Comparison of ENCODE assay signal across 8 mouse cellular contexts in the genomic region with DNA sequence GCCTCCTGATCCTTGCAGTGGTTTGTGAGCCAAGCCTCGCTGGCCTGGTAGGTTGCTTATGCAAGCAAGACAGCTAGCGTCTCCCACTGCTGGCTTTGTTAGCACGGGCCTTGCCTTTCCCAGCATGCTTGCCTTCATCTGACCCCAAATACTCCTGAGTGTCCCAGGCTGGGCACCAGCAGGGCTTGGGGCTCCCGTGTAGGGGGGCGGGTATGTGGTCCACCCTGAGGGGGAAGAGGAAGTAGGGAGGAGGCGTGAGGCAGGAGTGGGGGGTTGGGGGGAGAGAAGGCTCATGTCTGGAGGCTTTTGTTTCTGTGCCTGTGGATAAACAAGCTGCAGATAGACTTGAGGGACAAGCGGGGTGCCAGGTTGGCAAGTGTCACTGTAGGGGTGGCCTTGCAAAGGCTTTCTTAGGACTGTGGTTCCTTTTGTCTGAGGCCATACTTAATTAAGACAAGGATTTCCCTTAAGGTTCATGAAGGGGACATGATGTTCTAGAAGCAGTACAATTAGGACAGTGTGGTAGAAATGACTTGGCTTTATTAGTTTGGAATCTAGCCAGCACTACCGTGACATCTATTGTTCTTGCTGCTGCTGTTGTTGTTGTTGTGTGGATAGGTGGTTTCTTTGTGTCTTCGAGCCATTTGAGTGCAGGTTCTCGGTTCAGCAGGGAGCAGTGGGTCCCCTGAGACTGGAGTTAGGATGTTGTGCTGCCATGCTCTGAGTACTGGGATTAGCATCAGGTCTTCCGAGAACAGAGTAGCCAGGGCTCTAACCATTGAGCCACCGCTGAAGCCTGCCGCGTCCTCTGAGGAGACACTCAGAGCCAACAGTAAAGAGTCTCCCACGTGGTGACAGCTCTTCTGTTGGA. TPM values are rescaled to one million over a fixed set of nuclear protein-coding genes. Genes with fewer than 3 reads are reported as not detected.
DNase-seq lines count a peak whose midpoint lies in the region; ATAC-seq and TF ChIP-seq lines count a peak whose summit lies in the region.
"Had no signal": no experiment of that assay in that cellular context is flagged by ENCODE, and none has a peak within 500 bp of the region (broad histone marks: within the 10 kb centered on the region; RNA-seq: fewer than 3 reads in every experiment).

No protein-coding gene starts in this region.

- WGBS in lung, adult 2 months, result 37% methylated on average over 15 of the region's 15 CpGs
- WGBS in heart, embryonic 15.5 days, result 63% methylated on average over 15 of the region's 15 CpGs
- WGBS in stomach, postnatal 0 days, result 60% methylated on average over 15 of the region's 15 CpGs

- no peak for TF ChIP-seq EP300 in stomach, postnatal 0 days (optimal IDR thresholded peaks at IDR 0.05)

- no peak for TF ChIP-seq POLR2A in lung, adult 2 months (IDR thresholded peaks at IDR 0.05; ENCODE audit: borderline replicate concordance, extremely low read depth, low read depth, low read length)

- DNase-seq in lung, adult 18-20 months, result peak; percentile 56 to 80
- no peak for DNase-seq in lung, adult 2 months
- peak; percentile 58 to 62 for DNase-seq in kidney, postnatal 36 days
- DNase-seq in stomach, postnatal 0 days (ENCODE audit: low spot score), result no peak
- no peak for DNase-seq in right cerebral cortex, postnatal 25 days
- no peak for DNase-seq in urinary bladder, postnatal 25 days (ENCODE audit: low spot score)

- no peak overlapping the region for H3K4me2 ChIP-seq in heart, embryonic 15.5 days
- no peak overlapping the region for H3K4me2 ChIP-seq in stomach, postnatal 0 days (replicated peaks; ENCODE audit: low read depth)

- no peak for TF ChIP-seq CTCF in lung, adult 2 months (IDR thresholded peaks at IDR 0.05; ENCODE audit: insufficient read depth, low read length)
- TF ChIP-seq CTCF in stomach, postnatal 0 days (IDR thresholded peaks at IDR 0.05; ENCODE audit: low read depth), result no peak

- ATAC-seq in heart, embryonic 15.5 days (replicated peaks; ENCODE audit: insufficient number of reproducible peaks, insufficient read depth, low FRiP score, low read depth), result 0 out of 2 replicates have a peak, but pooled peaks have one; percentile 38
- ATAC-seq in stomach, postnatal 0 days (ENCODE audit: low FRiP score, low TSS enrichment), result peak; percentile 27; the same call in 1 of the 2 replicates
- ATAC-seq: inflammation-experienced regulatory T-cells, adult 6 months had no signal

- H3K27ac ChIP-seq in heart, embryonic 15.5 days, result peak overlapping the region; percentile 42
- H3K27ac ChIP-seq in stomach, postnatal 0 days (replicated peaks), result no peak overlapping the region

- peaks cover 15% of the 10 kb centered on the region for H3K4me1 ChIP-seq in lung, adult 2 months (ENCODE audit: control insufficient read depth, insufficient read depth, low read length)
- H3K4me1 ChIP-seq in heart, embryonic 15.5 days (replicated peaks), result peaks cover 21% of the 10 kb centered on the region
- H3K4me1 ChIP-seq in stomach, postnatal 0 days (replicated peaks; ENCODE audit: control insufficient read depth, insufficient read depth), result no peaks in the 10 kb centered on the region; the same call in 1 of the 2 replicates

- no peaks in the 10 kb centered on the region for H3K27me3 ChIP-seq in heart, embryonic 15.5 days
- no peaks in the 10 kb centered on the region for H3K27me3 ChIP-seq in stomach, postnatal 0 days (ENCODE audit: control insufficient read depth, insufficient read depth, low read length)

- no peak overlapping the region for H3K9ac ChIP-seq in heart, embryonic 15.5 days
- H3K9ac ChIP-seq in stomach, postnatal 0 days (ENCODE audit: low read length), result no peak overlapping the region

- no peaks in the 10 kb centered on the region for H3K9me3 ChIP-seq in heart, embryonic 15.5 days (replicated peaks)
- no peaks in the 10 kb centered on the region for H3K9me3 ChIP-seq in stomach, postnatal 0 days (ENCODE audit: control insufficient read depth, low read length)

- no peak overlapping the region for H3K4me3 ChIP-seq in lung, adult 2 months (replicated peaks; ENCODE audit: extremely low read depth, low read depth, low read length)
- no peak overlapping the region for H3K4me3 ChIP-seq in heart, embryonic 15.5 days
- H3K4me3 ChIP-seq in stomach, postnatal 0 days (ENCODE audit: low read depth, low read length), result no peak overlapping the region

- peaks cover 24% of the 10 kb centered on the region for H3K36me3 ChIP-seq in heart, embryonic 15.5 days
- H3K36me3 ChIP-seq in stomach, postnatal 0 days (ENCODE audit: control insufficient read depth, insufficient read depth, low read length), result peaks cover 9% of the 10 kb centered on the region

RNA-seq across cellular contexts. Expression of a gene that starts 21.0 kb away (rescaled TPM):
- polyA plus RNA-seq in lung, adult 2 months (2012; rRNA removed), result 0.66 and 5.7 TPM in 2 replicates
- polyA plus RNA-seq in heart, embryonic 15.5 days (2015; fragmentation: Nextera tagmentation; extraction: Ambion mirVana), result 0.76 and 0.98 TPM in 2 replicates
- 1.5 and 1.6 TPM in 2 replicates for polyA plus RNA-seq in stomach, postnatal 0 days (2015; fragmentation: Nextera tagmentation; extraction: Ambion mirVana)
- polyA plus RNA-seq: inflammation-experienced regulatory T-cells, adult 6 months had no signal

Comparison
In these comparisons a context has a peak if more than half of its experiments do, and no peak if none do; other contexts are left out.
1. DNase-seq: peak in lung, adult 18-20 months (2 of 2) and kidney, postnatal 36 days (2 of 2); none in lung, adult 2 months (single experiment), stomach, postnatal 0 days (single experiment), right cerebral cortex, postnatal 25 days (single experiment) and urinary bladder, postnatal 25 days (single experiment).